Mouse (Mus musculus) neural tube, embryonic 12.5 days (tissue): ENCODE results near the gene Dennd6b. TPM values are rescaled to one million over a fixed set of nuclear protein-coding genes. Genes with fewer than 3 reads are reported as not detected.

Experiments used
- ATAC-seq: fragments of 200-750 bp; cut with Nextera tagmentation; 2 replicates; pipeline ENCODE4 v1.8.0; 2017; ENCODE audit warnings: low read depth, mild to moderate bottlenecking, moderate TSS enrichment, moderate library complexity; ENCODE audit not compliant: low FRiP score
- H3K27ac ChIP-seq: fragments of 300-500 bp; sonication (generic); 2 replicates; pipeline ENCODE4 v1.5.1; 2016
- H3K27me3 ChIP-seq: fragments of 300-500 bp; sonication (generic); replicated peaks from 2 replicates; pipeline ENCODE4 v1.6.1; 2016; ENCODE audit warnings: mild to moderate bottlenecking
- H3K36me3 ChIP-seq: fragments of 300-500 bp; sonication (generic); 2 replicates; pipeline ENCODE4 v1.6.1; 2016; ENCODE audit warnings: mild to moderate bottlenecking
- H3K4me1 ChIP-seq: fragments of 300-500 bp; sonication (generic); 2 replicates; pipeline ENCODE4 v1.6.1; 2016
- H3K4me2 ChIP-seq: fragments of 300-500 bp; sonication (generic); replicated peaks from 2 replicates; pipeline ENCODE4 v1.6.1; 2016; ENCODE audit warnings: mild to moderate bottlenecking
- H3K4me3 ChIP-seq: fragments of 300-500 bp; sonication (generic); 2 replicates; pipeline ENCODE4 v1.5.1; 2016
- H3K9ac ChIP-seq: fragments of 300-500 bp; sonication (generic); 2 replicates; pipeline ENCODE4 v1.6.1; 2016; ENCODE audit warnings: mild to moderate bottlenecking
- H3K9me3 ChIP-seq: fragments of 300-500 bp; sonication (generic); 2 replicates; pipeline ENCODE4 v1.6.1; 2016; ENCODE audit warnings: mild to moderate bottlenecking
- WGBS: fragments of 180-500 bp; shearing (Covaris S2); methylation state at CpG from one replicate; pipeline ENCODE4 v1.1.7; 2016; 5-methylcytosine and 5-hydroxymethylcytosine counted together
- polyA plus RNA-seq: library from polyadenylated mRNA; unstranded; fragments of >200 nt; fragmentation: Nextera tagmentation; extraction: Ambion mirVana; gene quantifications from 2 replicates; pipeline ENCODE4 v1.2.1, GENCODE M21; 2016

Dennd6b gene
- polyA plus RNA-seq, 1 experiment from 2014 or later, result 62.6 TPM

DNA sequence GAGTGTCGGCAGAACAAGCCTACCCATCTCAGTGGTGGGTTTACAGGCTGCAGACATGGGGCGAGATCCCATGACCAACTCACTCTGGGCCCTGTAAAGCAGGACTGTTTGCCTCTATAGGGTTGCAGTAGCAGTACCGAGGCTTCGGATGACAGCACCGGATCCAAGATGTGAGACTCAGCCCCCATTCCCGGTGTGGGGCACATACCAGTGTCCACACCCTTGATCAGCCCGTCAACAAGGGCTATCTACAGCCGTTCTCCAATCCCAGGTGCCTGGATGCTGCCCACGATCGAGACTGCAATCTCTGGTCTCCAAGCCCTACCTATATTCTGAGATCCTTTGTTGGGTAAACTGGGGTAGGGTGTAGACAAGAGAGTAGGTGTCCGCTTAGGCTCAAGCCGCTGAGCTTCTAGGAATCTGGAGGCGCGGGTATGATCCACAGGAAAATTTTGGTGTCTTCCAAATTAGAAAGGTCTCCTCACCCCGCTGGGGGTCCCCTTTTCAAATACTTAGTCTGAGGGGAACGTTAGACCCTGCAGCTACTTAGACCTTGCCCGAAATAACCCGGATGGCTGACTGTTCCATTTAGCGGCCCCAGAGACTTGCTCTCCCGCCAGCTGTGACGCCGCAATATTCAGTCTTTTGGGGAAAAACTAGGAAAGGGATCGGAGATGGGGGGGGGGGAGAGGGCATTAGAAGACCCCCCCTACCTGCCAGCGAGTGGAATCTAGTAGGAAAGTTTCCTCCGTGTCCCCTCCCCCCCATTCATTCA lies 47.6 kb downstream of the Dennd6b start:
- ATAC-seq, result no peak
- peaks cover 25% of the 10 kb centered on the region for H3K36me3 ChIP-seq

DNA sequence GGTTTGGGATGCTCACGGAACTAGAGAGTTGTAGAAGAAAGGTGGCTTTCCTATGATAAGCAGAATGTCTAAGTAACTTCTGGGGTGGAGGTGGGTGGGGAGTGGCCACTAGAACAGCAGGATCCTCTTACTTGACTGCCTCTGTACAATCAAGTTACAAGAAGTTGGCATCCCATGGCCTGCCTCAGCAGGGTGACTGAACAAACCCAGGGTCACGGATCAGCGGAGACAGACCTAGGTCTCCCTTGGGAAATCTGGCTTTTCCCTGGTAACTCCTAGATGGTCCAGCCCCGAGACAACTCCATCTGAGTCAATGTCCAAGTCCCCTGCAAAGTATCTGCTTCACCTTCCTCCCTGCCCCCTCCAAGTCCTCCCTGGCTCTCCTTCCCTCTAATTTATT lies 48.4 kb downstream of the Dennd6b start:
- H3K9ac ChIP-seq, result peak overlapping the region; percentile 93; the same call in 1 of the 2 replicates
- H3K27me3 ChIP-seq, result peaks cover 17% of the 10 kb centered on the region; the same call in 1 of the 2 replicates
- peaks cover 32% of the 10 kb centered on the region for H3K36me3 ChIP-seq
- ATAC-seq, result no peak
- peaks cover 53% of the 10 kb centered on the region for H3K4me1 ChIP-seq
- peak overlapping the region; percentile 85 for H3K4me2 ChIP-seq
- no peak overlapping the region for H3K27ac ChIP-seq
- H3K4me3 ChIP-seq, result peak overlapping the region; percentile 76; the same call in 1 of the 2 replicates
- H3K9me3 ChIP-seq, result no peaks in the 10 kb centered on the region
- 46% methylated on average over 4 of the region's 4 CpGs for WGBS

More for the DNA sequence above, 47.6 kb downstream of the Dennd6b start:
- Histone ChIP-seq H3K4me3 (peak overlapping the region; percentile 76), H3K4me2 (peak overlapping the region; percentile 85), H3K4me1 (peaks cover 53% of the 10 kb centered on the region), H3K27ac (peak overlapping the region; percentile 57), H3K9me3 (no peaks in the 10 kb centered on the region), H3K27me3 (peaks cover 17% of the 10 kb centered on the region; the same call in 1 of the 2 replicates), H3K9ac (peak overlapping the region; percentile 93)
- 5% methylated on average over 25 of the region's 25 CpGs for WGBS

DNA sequence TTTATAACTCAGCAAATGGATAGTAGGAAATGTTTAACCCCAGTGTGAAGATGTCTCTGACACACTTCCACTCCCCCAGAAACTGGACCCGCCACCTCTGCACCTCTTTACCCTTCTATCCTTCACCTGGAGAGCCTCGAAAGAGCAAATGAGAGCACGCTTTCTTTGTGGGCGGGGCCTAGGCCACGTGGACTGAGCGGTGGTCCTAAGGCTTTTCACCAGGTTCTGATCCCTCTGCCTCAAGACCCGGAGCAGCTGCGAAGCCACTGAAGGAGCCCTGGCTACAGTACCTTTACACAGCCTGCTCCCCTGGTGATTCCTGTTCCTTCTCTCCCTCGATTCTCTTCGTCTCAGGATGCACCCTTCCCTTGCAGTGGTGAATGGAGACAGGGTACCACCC lies 48.8 kb downstream of the Dennd6b start:
- Histone ChIP-seq H3K4me1 (peaks cover 48% of the 10 kb centered on the region), H3K27ac (no peak overlapping the region), H3K36me3 (peaks cover 32% of the 10 kb centered on the region), H3K4me2 (peak overlapping the region; percentile 85), H3K27me3 (peaks cover 17% of the 10 kb centered on the region; the same call in 1 of the 2 replicates), H3K9ac (no peak overlapping the region), H3K4me3 (peak overlapping the region; percentile 32), H3K9me3 (no peaks in the 10 kb centered on the region)
- ATAC-seq, result no peak
- 26% methylated on average over 10 of the region's 10 CpGs for WGBS

DNA sequence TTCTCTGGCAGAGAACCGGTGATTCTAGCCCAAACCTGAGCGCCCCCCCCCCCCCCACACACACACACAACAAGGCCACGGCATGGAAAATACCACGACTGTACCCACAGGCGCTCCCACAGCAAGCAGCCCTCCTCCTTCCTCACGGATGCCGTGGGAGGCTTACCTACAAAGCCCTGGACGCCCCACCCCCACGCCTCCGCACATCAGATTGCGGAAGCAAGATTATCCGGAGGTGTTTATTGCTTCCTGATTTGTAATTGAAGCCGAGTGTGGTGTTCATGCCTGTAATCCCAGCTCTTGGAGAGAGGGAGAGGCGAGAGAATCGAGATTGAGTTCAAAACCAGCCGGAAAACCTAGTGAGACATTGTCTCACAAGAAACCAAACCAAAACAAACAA lies 49.3 kb downstream of the Dennd6b start:
- H3K4me3 ChIP-seq, result peak overlapping the region; percentile 32
- H3K9me3 ChIP-seq, result no peaks in the 10 kb centered on the region
- peaks cover 44% of the 10 kb centered on the region for H3K4me1 ChIP-seq
- peak overlapping the region; percentile 64; the same call in 1 of the 2 replicates for H3K9ac ChIP-seq
- H3K36me3 ChIP-seq, result peaks cover 32% of the 10 kb centered on the region
- ATAC-seq, result no peak
- peak overlapping the region; percentile 26; the same call in 1 of the 2 replicates for H3K27ac ChIP-seq
- H3K4me2 ChIP-seq, result peak overlapping the region; percentile 85
- H3K27me3 ChIP-seq, result peaks cover 17% of the 10 kb centered on the region; the same call in 1 of the 2 replicates
- 10% methylated on average over 16 of the region's 16 CpGs for WGBS

DNA sequence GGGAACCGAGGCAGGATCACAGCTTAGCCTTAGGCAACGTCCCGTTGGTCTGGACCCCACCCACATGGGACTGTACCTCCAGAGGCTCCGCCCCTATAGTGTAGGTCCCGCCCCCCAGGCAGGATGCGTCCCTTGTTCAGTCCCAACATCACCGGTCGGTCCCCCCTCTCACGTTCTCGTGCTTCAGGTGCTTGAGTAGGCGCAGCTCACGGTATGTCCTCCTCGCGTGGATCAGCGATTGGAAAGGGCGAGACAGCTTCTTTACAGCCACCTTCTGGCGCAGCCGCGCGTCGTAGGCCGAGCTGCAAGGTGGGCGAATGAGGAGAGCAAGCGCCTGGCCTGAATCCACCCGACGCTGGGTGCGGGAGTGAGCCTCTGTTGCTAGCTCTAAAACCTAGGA lies 49.8 kb downstream of the Dennd6b start:
- H3K27me3 ChIP-seq, result peaks cover 18% of the 10 kb centered on the region; the same call in 1 of the 2 replicates
- H3K9ac ChIP-seq, result peak overlapping the region; percentile 64; the same call in 1 of the 2 replicates
- no peaks in the 10 kb centered on the region for H3K9me3 ChIP-seq
- peaks cover 32% of the 10 kb centered on the region for H3K36me3 ChIP-seq
- no peak for ATAC-seq
- H3K4me2 ChIP-seq, result peak overlapping the region; percentile 85
- peak overlapping the region; percentile 32 for H3K4me3 ChIP-seq
- 4% methylated on average over 27 of the region's 27 CpGs for WGBS
- H3K27ac ChIP-seq, result peak overlapping the region; percentile 26; the same call in 1 of the 2 replicates
- peaks cover 42% of the 10 kb centered on the region for H3K4me1 ChIP-seq

DNA sequence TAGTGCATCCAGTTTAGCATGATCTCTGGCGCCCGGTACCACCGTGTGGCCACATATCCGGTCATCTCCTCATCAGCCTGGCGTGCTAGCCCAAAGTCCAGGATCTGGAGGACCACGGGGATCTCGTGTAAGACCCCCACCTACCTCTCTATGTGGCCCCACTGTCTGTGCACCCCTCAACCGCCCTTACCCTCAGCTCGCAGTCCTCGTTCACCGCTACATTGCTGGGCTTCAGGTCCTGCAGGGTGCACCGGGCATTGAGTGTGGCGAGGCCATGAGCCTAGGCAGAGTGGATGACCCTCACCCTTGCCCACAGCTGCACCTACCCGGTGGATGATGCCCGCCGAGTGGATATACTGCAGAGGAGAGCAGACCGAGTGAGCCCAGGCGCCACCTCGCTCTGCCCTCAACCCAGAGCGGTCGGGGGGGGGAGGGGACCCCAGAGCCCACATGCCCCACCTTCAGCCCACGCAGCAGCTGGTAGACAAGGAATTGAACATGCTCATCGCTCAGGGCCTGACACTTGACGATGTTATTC lies 50.4 kb downstream of the Dennd6b start:
- peaks cover 21% of the 10 kb centered on the region; the same call in 1 of the 2 replicates for H3K27me3 ChIP-seq
- H3K27ac ChIP-seq, result no peak overlapping the region
- H3K4me3 ChIP-seq, result no peak overlapping the region
- ATAC-seq, result no peak
- 0 out of 2 replicates have a peak overlapping the region, but pooled peaks have one; percentile 64 for H3K9ac ChIP-seq
- WGBS, result 75% methylated on average over 24 of the region's 24 CpGs
- H3K4me1 ChIP-seq, result peaks cover 47% of the 10 kb centered on the region
- peak overlapping the region; percentile 85 for H3K4me2 ChIP-seq
- H3K9me3 ChIP-seq, result no peaks in the 10 kb centered on the region
- H3K36me3 ChIP-seq, result peaks cover 32% of the 10 kb centered on the region

DNA sequence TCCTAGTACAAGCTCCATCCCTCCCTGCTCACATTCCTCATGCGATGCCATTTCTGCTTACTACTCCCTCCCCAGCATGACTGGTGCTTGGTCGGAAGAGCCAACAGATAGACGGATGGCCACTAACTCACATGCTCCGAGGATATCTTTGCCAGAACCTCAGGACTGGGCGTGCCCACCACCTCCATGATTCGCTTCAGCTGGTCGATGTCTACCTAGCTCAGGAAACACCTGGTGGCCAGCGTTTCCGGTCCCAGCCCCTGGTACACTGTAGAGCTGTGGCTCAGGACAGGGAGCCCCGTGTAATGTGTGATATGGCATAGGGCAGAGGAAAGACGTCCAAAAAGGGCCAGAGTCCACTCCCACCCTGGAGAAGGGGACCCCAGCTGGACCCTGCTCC lies 51.3 kb downstream of the Dennd6b start:
- Histone ChIP-seq H3K9ac (no peak overlapping the region), H3K4me3 (no peak overlapping the region), H3K36me3 (peaks cover 32% of the 10 kb centered on the region), H3K4me1 (peaks cover 52% of the 10 kb centered on the region), H3K27ac (no peak overlapping the region), H3K27me3 (peaks cover 23% of the 10 kb centered on the region; the same call in 1 of the 2 replicates), H3K4me2 (no peak overlapping the region), H3K9me3 (no peaks in the 10 kb centered on the region)
- 87% methylated on average over 11 of the region's 11 CpGs for WGBS
- ATAC-seq, result no peak

DNA sequence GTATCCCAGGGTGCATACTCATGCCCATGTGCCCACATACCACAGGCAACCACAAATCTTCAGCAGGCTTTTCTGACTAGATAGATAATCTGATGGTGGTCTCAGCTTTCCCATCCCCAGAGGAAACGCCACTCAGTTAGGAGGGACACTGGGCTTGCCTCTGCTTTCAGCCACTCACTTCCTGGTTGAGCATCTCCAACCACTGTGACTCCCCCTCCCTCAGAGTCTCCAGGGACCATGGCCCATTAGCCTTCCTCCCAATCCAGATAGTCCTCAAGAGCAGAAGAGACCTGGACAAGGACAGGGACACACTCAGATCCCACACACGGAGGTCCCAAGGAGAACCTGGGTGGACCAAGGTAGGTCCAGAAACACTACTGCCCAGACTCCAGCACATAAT lies 53.2 kb downstream of the Dennd6b start:
- Histone ChIP-seq H3K36me3 (peaks cover 32% of the 10 kb centered on the region), H3K9ac (no peak overlapping the region), H3K9me3 (no peaks in the 10 kb centered on the region), H3K4me2 (no peak overlapping the region), H3K4me1 (peaks cover 43% of the 10 kb centered on the region), H3K27ac (no peak overlapping the region), H3K4me3 (no peak overlapping the region), H3K27me3 (peaks cover 31% of the 10 kb centered on the region; the same call in 1 of the 2 replicates)
- no peak for ATAC-seq
- WGBS, result 82% methylated on average over 2 of the region's 2 CpGs

DNA sequence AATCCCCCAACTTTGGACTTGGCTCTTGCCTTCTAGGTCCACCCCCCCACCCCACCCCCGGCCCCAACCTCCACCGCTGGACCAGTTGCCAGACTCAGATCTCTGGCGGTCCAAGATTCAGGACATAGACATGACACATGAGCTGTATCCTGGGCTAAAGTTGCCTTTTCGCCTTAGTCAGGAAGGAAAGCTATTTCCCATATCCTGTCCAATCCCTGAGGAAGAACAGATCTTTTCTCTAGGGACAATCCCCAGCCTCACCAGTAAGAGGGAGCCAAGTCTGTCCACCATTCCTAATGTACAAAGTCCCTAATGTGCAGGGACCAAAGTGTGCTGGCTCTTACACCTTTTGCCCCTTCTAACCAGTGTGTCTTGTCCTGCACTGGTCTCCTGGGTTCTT lies 54.4 kb downstream of the Dennd6b start:
- H3K27ac ChIP-seq, result no peak overlapping the region
- peaks cover 25% of the 10 kb centered on the region; the same call in 1 of the 2 replicates for H3K27me3 ChIP-seq
- ATAC-seq, result no peak
- 75% methylated on average over 4 of the region's 4 CpGs for WGBS
- H3K4me3 ChIP-seq, result no peak overlapping the region
- H3K4me1 ChIP-seq, result peaks cover 30% of the 10 kb centered on the region
- H3K9me3 ChIP-seq, result no peaks in the 10 kb centered on the region
- H3K36me3 ChIP-seq, result peaks cover 32% of the 10 kb centered on the region
- no peak overlapping the region for H3K9ac ChIP-seq
- no peak overlapping the region for H3K4me2 ChIP-seq

DNA sequence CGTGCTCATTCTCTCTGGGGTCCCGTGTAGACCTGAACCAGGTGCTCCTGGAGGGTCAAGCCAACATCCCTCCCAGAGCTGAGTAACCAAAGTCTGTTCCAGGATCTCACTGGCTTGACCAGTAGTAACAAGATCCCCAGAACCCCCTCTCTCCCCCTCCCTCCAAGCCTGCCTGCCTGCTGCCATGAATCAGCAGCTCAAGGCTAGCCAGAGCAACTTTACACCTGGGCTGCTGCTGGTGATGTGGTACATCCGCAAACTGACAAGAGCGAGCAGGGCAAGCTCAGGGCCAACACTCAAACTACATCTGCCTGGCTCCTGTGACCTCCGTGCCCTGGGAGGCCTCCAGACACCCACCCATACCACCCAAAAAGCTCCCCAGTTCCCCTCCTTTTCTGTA lies 54.9 kb downstream of the Dennd6b start:
- Histone ChIP-seq H3K27ac (no peak overlapping the region), H3K9me3 (no peaks in the 10 kb centered on the region), H3K9ac (no peak overlapping the region), H3K36me3 (peaks cover 32% of the 10 kb centered on the region), H3K4me1 (peaks cover 26% of the 10 kb centered on the region), H3K27me3 (peaks cover 20% of the 10 kb centered on the region; the same call in 1 of the 2 replicates), H3K4me3 (no peak overlapping the region), H3K4me2 (no peak overlapping the region)
- 36% methylated on average over 5 of the region's 5 CpGs for WGBS
- ATAC-seq, result no peak

DNA sequence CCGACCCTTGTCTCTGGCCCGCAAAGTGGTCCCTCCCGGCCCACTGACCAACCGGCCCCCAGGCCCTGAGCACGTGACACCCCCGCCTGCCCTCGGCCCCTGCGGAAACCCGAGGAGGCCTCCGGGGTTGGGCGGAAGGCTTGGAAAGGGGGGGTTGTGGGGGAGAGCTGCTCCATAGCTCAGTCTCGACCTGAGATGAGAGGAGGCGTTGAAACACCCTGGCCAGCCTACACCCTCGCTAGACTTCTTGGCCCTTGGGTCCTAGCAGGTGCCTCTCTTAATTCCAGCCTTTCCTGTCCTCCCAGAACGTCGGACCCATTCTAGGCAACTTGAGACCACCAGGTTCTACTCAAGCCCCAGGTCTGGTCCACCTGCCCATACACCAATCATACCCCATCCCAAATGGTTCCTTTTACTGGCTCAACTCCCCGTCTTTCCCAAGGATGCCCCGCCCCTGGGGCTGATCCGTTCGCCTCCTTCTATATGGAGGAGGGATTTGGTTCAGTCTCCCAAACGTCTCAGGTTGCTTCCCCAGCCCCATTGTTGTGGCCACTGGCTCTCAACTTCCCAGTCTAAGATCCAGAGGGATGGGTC lies 55.5 kb downstream of the Dennd6b start, which contains the start of gene Mapk12:
TSS of gene Mapk12 (minus strand) at position 45 of the 594 bp plus-strand sequence.
- Histone ChIP-seq H3K4me1 (peaks cover 19% of the 10 kb centered on the region), H3K4me3 (peak within 1 kb of the TSS; percentile 55), H3K9me3 (no peaks in the 10 kb centered on the region), H3K27ac (no peak within 1 kb of the TSS), H3K4me2 (peak within 1 kb of the TSS; percentile 99), H3K27me3 (peaks cover 15% of the 10 kb centered on the region; the same call in 1 of the 2 replicates), H3K9ac (peak within 1 kb of the TSS; percentile 70), H3K36me3 (peaks cover 27% of the 10 kb centered on the region)
- 1% methylated on average over 21 of the region's 21 CpGs for WGBS
- ATAC-seq, result peak; percentile 62
